Mouse (Mus musculus): ENCODE measurements around the gene Mnd1. TPM values are rescaled to one million over a fixed set of nuclear protein-coding genes. Genes with fewer than 3 reads are reported as not detected.

Mnd1 gene
- polyA plus RNA-seq, 1 experiment from 2014 or later, result 16.6 TPM

DNA sequence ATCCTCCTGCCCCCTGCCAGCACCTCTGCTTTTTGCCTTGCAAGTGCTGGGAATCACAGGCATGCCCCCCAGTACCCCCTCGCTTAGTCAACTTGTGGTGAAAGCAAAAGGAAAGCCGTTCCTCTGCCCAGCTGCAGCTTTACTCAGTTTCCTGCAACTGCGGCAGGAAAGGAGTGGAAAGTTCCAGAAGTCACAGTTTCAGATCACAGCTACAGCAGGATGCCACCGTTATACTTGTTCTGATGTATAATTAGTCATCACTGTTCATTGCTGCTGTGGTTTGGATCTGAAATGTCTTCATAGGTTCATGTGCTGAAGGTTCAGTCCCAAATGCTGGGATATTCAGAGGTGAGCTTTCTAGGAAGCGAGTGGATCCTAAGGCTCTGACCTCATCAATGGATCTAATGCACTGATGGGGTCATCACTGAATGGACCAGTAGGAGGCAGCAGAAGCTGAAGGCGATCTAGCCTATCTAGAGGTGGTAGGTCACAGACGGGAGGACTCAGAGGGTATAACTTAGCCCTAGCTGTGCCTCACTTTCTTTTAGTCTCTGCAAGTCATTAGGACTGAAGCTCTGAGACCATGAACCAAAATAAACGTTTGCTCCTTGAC, 13.9 kb upstream of the Mnd1 start:
- H3K4me1 ChIP-seq (ENCODE audit: control insufficient read depth, insufficient read depth, low read length), result no peaks in the 10 kb centered on the region
- H3K9ac ChIP-seq (ENCODE audit: low read length), result no peak overlapping the region
- no peaks in the 10 kb centered on the region for H3K27me3 ChIP-seq (ENCODE audit: control insufficient read depth, insufficient read depth, low read length)
- H3K9me3 ChIP-seq (ENCODE audit: control insufficient read depth, low read length), result no peaks in the 10 kb centered on the region
- DNase-seq (ENCODE audit: low spot score) (no peak), ATAC-seq (ENCODE audit: insufficient number of reproducible peaks, low FRiP score, low TSS enrichment, low read depth) (no peak)
- no peak overlapping the region for H3K4me3 ChIP-seq (ENCODE audit: low read depth, low read length)
- 76% methylated on average over 8 of the region's 8 CpGs for whole genome bisulfite sequencing
- H3K36me3 ChIP-seq (ENCODE audit: control insufficient read depth, insufficient read depth, low read length), result no peaks in the 10 kb centered on the region
- no peak overlapping the region for H3K27ac ChIP-seq (replicated peaks; ENCODE audit: low read depth, low read length)
- H3K4me2 ChIP-seq (ENCODE audit: low read depth, severe bottlenecking), result no peak overlapping the region

GRCm38 (mm10) chr3:84168943-84169342, 13.4 kb upstream of the Mnd1 start:
- no peak overlapping the region for H3K4me2 ChIP-seq (ENCODE audit: low read depth, severe bottlenecking)
- no peaks in the 10 kb centered on the region for H3K36me3 ChIP-seq (ENCODE audit: control insufficient read depth, insufficient read depth, low read length)
- H3K9ac ChIP-seq (ENCODE audit: low read length), result no peak overlapping the region
- no peaks in the 10 kb centered on the region for H3K27me3 ChIP-seq (ENCODE audit: control insufficient read depth, insufficient read depth, low read length)
- no peak for ATAC-seq (ENCODE audit: insufficient number of reproducible peaks, low FRiP score, low TSS enrichment, low read depth)
- WGBS, result 91% methylated on average over 6 of the region's 6 CpGs
- no peaks in the 10 kb centered on the region for H3K9me3 ChIP-seq (ENCODE audit: control insufficient read depth, low read length)
- no peak for DNase-seq (ENCODE audit: low spot score)
- H3K4me1 ChIP-seq (ENCODE audit: control insufficient read depth, insufficient read depth, low read length), result no peaks in the 10 kb centered on the region
- H3K27ac ChIP-seq (replicated peaks; ENCODE audit: low read depth, low read length), result no peak overlapping the region
- no peak overlapping the region for H3K4me3 ChIP-seq (ENCODE audit: low read depth, low read length)

DNA sequence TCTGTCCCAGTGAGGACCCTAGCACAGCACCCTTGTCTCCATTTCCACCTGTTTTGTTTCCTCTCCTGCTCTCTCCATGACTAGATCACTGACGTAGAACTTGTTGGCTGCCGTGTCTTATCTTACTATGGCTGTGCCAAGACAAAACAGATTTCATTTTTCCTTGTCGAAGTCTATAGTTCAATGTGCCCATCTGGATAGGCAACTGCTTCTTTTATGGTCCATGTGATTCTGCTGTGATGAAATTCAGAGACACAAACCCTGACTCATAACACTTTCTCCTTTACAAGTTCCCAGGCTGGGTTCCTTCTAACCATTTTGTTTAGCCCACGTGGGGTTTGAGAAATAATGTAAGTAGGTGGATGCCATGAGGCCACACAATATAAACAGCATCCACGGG, 10.5 kb upstream of the Mnd1 start:
- H3K4me2 ChIP-seq (ENCODE audit: low read depth, severe bottlenecking), result no peak overlapping the region
- no peaks in the 10 kb centered on the region for H3K9me3 ChIP-seq (ENCODE audit: control insufficient read depth, low read length)
- H3K4me1 ChIP-seq (ENCODE audit: control insufficient read depth, insufficient read depth, low read length), result no peaks in the 10 kb centered on the region
- no peak overlapping the region for H3K9ac ChIP-seq (ENCODE audit: low read length)
- H3K27ac ChIP-seq (replicated peaks; ENCODE audit: low read depth, low read length), result no peak overlapping the region
- DNase-seq (ENCODE audit: low spot score), result no peak
- WGBS, result 93% methylated on average over 5 of the region's 5 CpGs
- H3K27me3 ChIP-seq (ENCODE audit: control insufficient read depth, insufficient read depth, low read length), result no peaks in the 10 kb centered on the region
- no peak overlapping the region for H3K4me3 ChIP-seq (ENCODE audit: low read depth, low read length)
- no peaks in the 10 kb centered on the region for H3K36me3 ChIP-seq (ENCODE audit: control insufficient read depth, insufficient read depth, low read length)
- no peak for ATAC-seq (ENCODE audit: insufficient number of reproducible peaks, low FRiP score, low TSS enrichment, low read depth)

DNA sequence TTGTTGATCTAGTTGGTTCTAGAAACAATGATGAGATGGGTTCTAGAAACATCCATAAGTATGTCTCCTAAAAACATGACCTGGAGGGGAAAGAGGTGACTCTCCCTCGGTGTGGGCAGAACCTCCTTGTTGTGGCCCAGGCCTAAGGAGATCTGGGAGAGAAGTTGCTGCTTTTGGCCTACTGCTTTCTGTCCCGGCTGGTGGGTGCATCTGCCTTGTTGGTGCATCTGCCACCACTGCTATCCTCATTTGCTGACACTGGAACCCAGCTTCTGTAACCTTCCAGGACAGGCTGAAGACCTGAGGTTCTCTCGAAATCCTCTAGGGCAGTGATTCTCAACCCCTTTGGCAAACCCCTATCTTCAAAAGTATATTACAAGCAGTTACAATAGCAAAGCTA, 9.8 kb upstream of the Mnd1 start:
- no peak overlapping the region for H3K4me2 ChIP-seq (ENCODE audit: low read depth, severe bottlenecking)
- no peak overlapping the region for H3K27ac ChIP-seq (replicated peaks; ENCODE audit: low read depth, low read length)
- 92% methylated on average over 3 of the region's 3 CpGs for WGBS
- DNase-seq (ENCODE audit: low spot score), result no peak
- no peak overlapping the region for H3K9ac ChIP-seq (ENCODE audit: low read length)
- no peak for ATAC-seq (ENCODE audit: insufficient number of reproducible peaks, low FRiP score, low TSS enrichment, low read depth)
- no peaks in the 10 kb centered on the region for H3K4me1 ChIP-seq (ENCODE audit: control insufficient read depth, insufficient read depth, low read length)
- H3K4me3 ChIP-seq (ENCODE audit: low read depth, low read length), result no peak overlapping the region
- H3K27me3 ChIP-seq (ENCODE audit: control insufficient read depth, insufficient read depth, low read length), result no peaks in the 10 kb centered on the region
- H3K36me3 ChIP-seq (ENCODE audit: control insufficient read depth, insufficient read depth, low read length), result no peaks in the 10 kb centered on the region
- H3K9me3 ChIP-seq (ENCODE audit: control insufficient read depth, low read length), result no peaks in the 10 kb centered on the region

GRCm38 (mm10) chr3:84157559-84158350, 2.2 kb upstream of the Mnd1 start:
- WGBS, result 85% methylated on average over 4 of the region's 4 CpGs
- Histone ChIP-seq H3K4me1 (ENCODE audit: control insufficient read depth, insufficient read depth, low read length) (peaks cover 3% of the 10 kb centered on the region; the same call in 1 of the 2 replicates), H3K27ac (replicated peaks; ENCODE audit: low read depth, low read length) (no peak overlapping the region)

GRCm38 (mm10) chr3:84157011-84157410, 1.4 kb upstream of the Mnd1 start:
- Histone ChIP-seq H3K27me3 (ENCODE audit: control insufficient read depth, insufficient read depth, low read length) (no peaks in the 10 kb centered on the region), H3K4me2 (ENCODE audit: low read depth, severe bottlenecking) (no peak overlapping the region), H3K4me3 (ENCODE audit: low read depth, low read length) (no peak overlapping the region), H3K27ac (replicated peaks; ENCODE audit: low read depth, low read length) (no peak overlapping the region), H3K9ac (ENCODE audit: low read length) (no peak overlapping the region), H3K36me3 (ENCODE audit: control insufficient read depth, insufficient read depth, low read length) (no peaks in the 10 kb centered on the region), H3K9me3 (ENCODE audit: control insufficient read depth, low read length) (no peaks in the 10 kb centered on the region), H3K4me1 (ENCODE audit: control insufficient read depth, insufficient read depth, low read length) (peaks cover 3% of the 10 kb centered on the region; the same call in 1 of the 2 replicates)
- DNase-seq (ENCODE audit: low spot score) (no peak), ATAC-seq (ENCODE audit: insufficient number of reproducible peaks, low FRiP score, low TSS enrichment, low read depth) (no peak)
- WGBS, result 42% methylated on average over 4 of the region's 4 CpGs

More at GRCm38 (mm10) chr3:84157559-84158350, 2.2 kb upstream of the Mnd1 start:
- Histone ChIP-seq H3K9me3 (ENCODE audit: control insufficient read depth, low read length) (no peaks in the 10 kb centered on the region), H3K36me3 (ENCODE audit: control insufficient read depth, insufficient read depth, low read length) (no peaks in the 10 kb centered on the region), H3K9ac (ENCODE audit: low read length) (no peak overlapping the region), H3K4me3 (ENCODE audit: low read depth, low read length) (no peak overlapping the region), H3K27me3 (ENCODE audit: control insufficient read depth, insufficient read depth, low read length) (no peaks in the 10 kb centered on the region), H3K4me2 (ENCODE audit: low read depth, severe bottlenecking) (no peak overlapping the region)
- ATAC-seq (ENCODE audit: insufficient number of reproducible peaks, low FRiP score, low TSS enrichment, low read depth) (no peak), DNase-seq (ENCODE audit: low spot score) (no peak)

GRCm38 (mm10) chr3:84156105-84156504, 519 bp upstream of the Mnd1 start:
- H3K9ac ChIP-seq (ENCODE audit: low read length), result no peak overlapping the region
- 48% methylated on average over 6 of the region's 6 CpGs for WGBS
- no peak overlapping the region for H3K4me2 ChIP-seq (ENCODE audit: low read depth, severe bottlenecking)
- peaks cover 3% of the 10 kb centered on the region; the same call in 1 of the 2 replicates for H3K4me1 ChIP-seq (ENCODE audit: control insufficient read depth, insufficient read depth, low read length)
- no peak overlapping the region for H3K4me3 ChIP-seq (ENCODE audit: low read depth, low read length)
- H3K9me3 ChIP-seq (ENCODE audit: control insufficient read depth, low read length), result no peaks in the 10 kb centered on the region
- no peak overlapping the region for H3K27ac ChIP-seq (replicated peaks; ENCODE audit: low read depth, low read length)
- no peak for DNase-seq (ENCODE audit: low spot score)
- H3K36me3 ChIP-seq (ENCODE audit: control insufficient read depth, insufficient read depth, low read length), result no peaks in the 10 kb centered on the region
- H3K27me3 ChIP-seq (ENCODE audit: control insufficient read depth, insufficient read depth, low read length), result no peaks in the 10 kb centered on the region
- no peak for ATAC-seq (ENCODE audit: insufficient number of reproducible peaks, low FRiP score, low TSS enrichment, low read depth)

- Histone ChIP-seq H3K4me1 (ENCODE audit: control insufficient read depth, insufficient read depth, low read length) (peaks cover 3% of the 10 kb centered on the region; the same call in 1 of the 2 replicates), H3K36me3 (ENCODE audit: control insufficient read depth, insufficient read depth, low read length) (no peaks in the 10 kb centered on the region), H3K27ac (replicated peaks; ENCODE audit: low read depth, low read length) (peak overlapping the region; percentile 84), H3K9me3 (ENCODE audit: control insufficient read depth, low read length) (no peaks in the 10 kb centered on the region), H3K4me2 (ENCODE audit: low read depth, severe bottlenecking) (peak overlapping the region; percentile 92), H3K9ac (ENCODE audit: low read length) (peak overlapping the region; percentile 76), H3K4me3 (ENCODE audit: low read depth, low read length) (peak overlapping the region; percentile 44), H3K27me3 (ENCODE audit: control insufficient read depth, insufficient read depth, low read length) (no peaks in the 10 kb centered on the region)
- ATAC-seq (ENCODE audit: insufficient number of reproducible peaks, low FRiP score, low TSS enrichment, low read depth), result peak; percentile 52
- under 1% methylated on average over 26 of the region's 27 CpGs for WGBS
- DNase-seq (ENCODE audit: low spot score), result no peak
Measured at GRCm38 (mm10) chr3:84155146-84155545, 440 bp downstream of the Mnd1 start.
